Mouse (Mus musculus) forebrain, embryonic 11.5 days (tissue): ENCODE measurements around the gene Map3k4. TPM values are rescaled to one million over a fixed set of nuclear protein-coding genes. Genes with fewer than 3 reads are reported as not detected.
"Not testable (repeated sequence)": the region's sequence is repeated elsewhere in the genome, so short reads cannot be mapped to it uniquely, and the experiment has no call there.

Experiments
- ATAC-seq: fragments of 200-750 bp; cut with Nextera tagmentation; replicated peaks from 2 replicates; pipeline ENCODE4 v1.8.0; 2017; ENCODE audit warnings: moderate TSS enrichment; ENCODE audit not compliant: low FRiP score
- DNase-seq: peaks from one replicate; pipeline ENCODE4 v3.0.0-alpha.2; 2017; ENCODE audit warnings: low spot score
- H3K27ac ChIP-seq: fragments of 300-500 bp; sonication (generic); 2 replicates; pipeline ENCODE4 v1.5.1; 2014; ENCODE audit warnings: low read depth, low read length
- H3K27me3 ChIP-seq: fragments of 300-500 bp; sonication (generic); 2 replicates; pipeline ENCODE4 v1.6.1; 2014; ENCODE audit warnings: mild to moderate bottlenecking, low read length, mixed read lengths; ENCODE audit not compliant: control insufficient read depth, insufficient read depth
- H3K36me3 ChIP-seq: fragments of 300-500 bp; sonication (generic); 2 replicates; pipeline ENCODE4 v1.6.1; 2014; ENCODE audit warnings: mild to moderate bottlenecking, low read length, moderate library complexity, mixed read lengths; ENCODE audit not compliant: control insufficient read depth, insufficient read depth
- H3K4me1 ChIP-seq: fragments of 300-500 bp; sonication (generic); replicated peaks from 2 replicates; pipeline ENCODE4 v1.6.1; 2014; ENCODE audit warnings: low read length, mixed read lengths; ENCODE audit not compliant: control insufficient read depth, insufficient read depth
- H3K4me2 ChIP-seq: fragments of 300-500 bp; sonication (generic); 2 replicates; pipeline ENCODE4 v1.6.1; 2014; ENCODE audit warnings: low read depth, mild to moderate bottlenecking, low read length, moderate library complexity, mixed read lengths; ENCODE audit not compliant: severe bottlenecking
- H3K4me3 ChIP-seq: fragments of 300-500 bp; sonication (generic); 2 replicates; pipeline ENCODE4 v1.5.1; 2014; ENCODE audit warnings: low read depth, low read length
- H3K9ac ChIP-seq: fragments of 300-500 bp; sonication (generic); 2 replicates; pipeline ENCODE4 v1.6.1; 2014; ENCODE audit warnings: low read length
- H3K9me3 ChIP-seq: fragments of 300-500 bp; sonication (generic); 2 replicates; pipeline ENCODE4 v1.6.1; 2016; ENCODE audit warnings: low read length, mixed read lengths; ENCODE audit not compliant: control insufficient read depth
- whole genome bisulfite sequencing: fragments of 180-500 bp; shearing (Covaris S2); extraction: QIAGEN DNeasy Blood & Tissue Kit; methylation state at CpG from one replicate; pipeline ENCODE4 v1.1.7; 2014; 5-methylcytosine and 5-hydroxymethylcytosine counted together
- polyA plus RNA-seq: library from polyadenylated mRNA; unstranded; fragments of >200 nt; fragmentation: Nextera tagmentation; extraction: Ambion mirVana; gene quantifications from 2 replicates; pipeline ENCODE4 v1.2.1, GENCODE M21; 2014

Map3k4 gene
- polyA plus RNA-seq, 1 experiment from 2014 or later, result 49.5 TPM

GRCm38 (mm10) chr17:12230167-12230566, 88.4 kb downstream of the Map3k4 start:
- WGBS, result 86% methylated on average over 6 of the region's 6 CpGs
- no peak for ATAC-seq
- DNase-seq, result no peak

GRCm38 (mm10) chr17:12229756-12230155, 88.8 kb downstream of the Map3k4 start:
- H3K4me3 ChIP-seq, result no peak overlapping the region
- DNase-seq (no peak), ATAC-seq (no peak)
- no peaks in the 10 kb centered on the region; the same call in 1 of the 2 replicates for H3K36me3 ChIP-seq
- H3K27me3 ChIP-seq, result no peaks in the 10 kb centered on the region
- 96% methylated on average over 9 of the region's 9 CpGs for WGBS
- H3K27ac ChIP-seq, result no peak overlapping the region
- H3K4me2 ChIP-seq, result no peak overlapping the region
- H3K9ac ChIP-seq, result no peak overlapping the region
- no peaks in the 10 kb centered on the region for H3K9me3 ChIP-seq
- no peaks in the 10 kb centered on the region for H3K4me1 ChIP-seq

More at GRCm38 (mm10) chr17:12230167-12230566, 88.4 kb downstream of the Map3k4 start:
- H3K27me3 ChIP-seq, result no peaks in the 10 kb centered on the region
- H3K9ac ChIP-seq, result no peak overlapping the region
- H3K36me3 ChIP-seq, result no peaks in the 10 kb centered on the region; the same call in 1 of the 2 replicates
- H3K4me2 ChIP-seq, result no peak overlapping the region
- H3K27ac ChIP-seq, result no peak overlapping the region
- H3K4me1 ChIP-seq, result no peaks in the 10 kb centered on the region
- no peaks in the 10 kb centered on the region for H3K9me3 ChIP-seq
- H3K4me3 ChIP-seq, result no peak overlapping the region

- WGBS, result 93% methylated on average over 7 of the region's 7 CpGs
- DNase-seq, result no peak
- no peaks in the 10 kb centered on the region; the same call in 1 of the 2 replicates for H3K36me3 ChIP-seq
- H3K4me2 ChIP-seq, result no peak overlapping the region
- H3K4me3 ChIP-seq, result no peak overlapping the region
- H3K27me3 ChIP-seq, result no peaks in the 10 kb centered on the region
- H3K9me3 ChIP-seq, result no peaks in the 10 kb centered on the region
- H3K4me1 ChIP-seq, result no peaks in the 10 kb centered on the region
- no peak overlapping the region for H3K9ac ChIP-seq
- no peak for ATAC-seq
- H3K27ac ChIP-seq, result no peak overlapping the region
Measured at GRCm38 (mm10) chr17:12228471-12228870, 90.1 kb downstream of the Map3k4 start.

GRCm38 (mm10) chr17:12228001-12228400, 90.6 kb downstream of the Map3k4 start:
- no peaks in the 10 kb centered on the region for H3K9me3 ChIP-seq
- H3K27ac ChIP-seq, result no peak overlapping the region
- no peaks in the 10 kb centered on the region for H3K27me3 ChIP-seq
- H3K36me3 ChIP-seq, result no peaks in the 10 kb centered on the region; the same call in 1 of the 2 replicates
- no peaks in the 10 kb centered on the region for H3K4me1 ChIP-seq
- WGBS, result 88% methylated on average over 10 of the region's 10 CpGs
- no peak for DNase-seq
- H3K9ac ChIP-seq, result no peak overlapping the region
- no peak for ATAC-seq
- H3K4me2 ChIP-seq, result no peak overlapping the region
- H3K4me3 ChIP-seq, result no peak overlapping the region

GRCm38 (mm10) chr17:12226551-12226950, 92.0 kb downstream of the Map3k4 start:
- Histone ChIP-seq H3K4me2 (no peak overlapping the region), H3K36me3 (no peaks in the 10 kb centered on the region; the same call in 1 of the 2 replicates), H3K4me3 (no peak overlapping the region), H3K4me1 (no peaks in the 10 kb centered on the region), H3K27me3 (no peaks in the 10 kb centered on the region), H3K9ac (no peak overlapping the region), H3K27ac (no peak overlapping the region), H3K9me3 (no peaks in the 10 kb centered on the region)
- no peak for ATAC-seq
- WGBS, result 70% methylated on average over 12 of the region's 12 CpGs
- DNase-seq, result peak; percentile 63

- H3K27me3 ChIP-seq, result no peaks in the 10 kb centered on the region
- no peaks in the 10 kb centered on the region for H3K4me1 ChIP-seq
- no peak overlapping the region for H3K27ac ChIP-seq
- DNase-seq, result no peak
- no peak overlapping the region for H3K4me3 ChIP-seq
- H3K4me2 ChIP-seq, result no peak overlapping the region
- H3K9me3 ChIP-seq, result no peaks in the 10 kb centered on the region
- H3K36me3 ChIP-seq, result no peaks in the 10 kb centered on the region; the same call in 1 of the 2 replicates
- H3K9ac ChIP-seq, result no peak overlapping the region
- no peak for ATAC-seq
- 69% methylated on average over 1 of the region's 1 CpGs for WGBS
Measured at GRCm38 (mm10) chr17:12225227-12225626, 93.4 kb downstream of the Map3k4 start.

GRCm38 (mm10) chr17:12224551-12224950, 94.0 kb downstream of the Map3k4 start:
- H3K4me1 ChIP-seq, H3K4me3 ChIP-seq, H3K27ac ChIP-seq, H3K4me2 ChIP-seq, ATAC-seq, H3K27me3 ChIP-seq, H3K9me3 ChIP-seq, H3K9ac ChIP-seq, H3K36me3 ChIP-seq, DNase-seq: not testable (repeated sequence)
- 91% methylated on average over 5 of the region's 7 CpGs for WGBS

- Histone ChIP-seq H3K4me1 (no peaks in the 10 kb centered on the region), H3K27ac (no peak overlapping the region), H3K9me3 (no peaks in the 10 kb centered on the region), H3K4me2 (no peak overlapping the region), H3K9ac (no peak overlapping the region), H3K27me3 (no peaks in the 10 kb centered on the region), H3K36me3 (no peaks in the 10 kb centered on the region; the same call in 1 of the 2 replicates), H3K4me3 (no peak overlapping the region)
- no peak for ATAC-seq
- DNase-seq, result no peak
- WGBS, result 88% methylated on average over 9 of the region's 9 CpGs
Measured at GRCm38 (mm10) chr17:12224145-12224544, 94.5 kb downstream of the Map3k4 start.

GRCm38 (mm10) chr17:12223682-12224081, 94.9 kb downstream of the Map3k4 start:
- Histone ChIP-seq H3K36me3 (no peaks in the 10 kb centered on the region; the same call in 1 of the 2 replicates), H3K27ac (no peak overlapping the region), H3K4me2 (no peak overlapping the region), H3K27me3 (no peaks in the 10 kb centered on the region), H3K4me3 (no peak overlapping the region), H3K4me1 (no peaks in the 10 kb centered on the region), H3K9me3 (no peaks in the 10 kb centered on the region), H3K9ac (no peak overlapping the region)
- WGBS, result 39% methylated on average over 5 of the region's 5 CpGs
- no peak; the same call in 1 of the 2 replicates for ATAC-seq
- DNase-seq, result no peak
